Mouse (Mus musculus): ENCODE results near the gene Slc43a3.

Gene Slc43a3

DNA sequence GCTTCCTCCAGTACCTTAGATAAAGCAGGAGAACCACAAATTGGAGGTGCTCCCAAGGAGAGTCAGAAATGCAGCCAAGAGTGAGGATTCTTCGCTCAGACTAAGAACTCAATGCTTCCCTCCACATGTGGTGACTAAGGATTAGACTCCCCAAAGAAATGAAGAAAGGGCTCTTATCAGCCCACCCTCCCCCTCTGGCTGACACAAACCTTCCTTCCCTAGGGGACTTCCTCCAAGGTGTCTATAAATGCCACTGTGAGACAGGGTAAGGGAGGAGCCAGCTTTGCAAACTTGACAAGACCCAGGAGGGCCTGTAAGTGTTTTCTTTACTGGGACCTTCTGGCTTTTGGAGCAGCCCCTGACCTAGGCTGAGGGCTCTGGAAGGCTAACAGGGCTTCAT is 43.8 kb downstream of the Slc43a3 start, which contains the start of gene Prg2:
Prg2 (plus strand) TSS at position 274 of the 400 bp plus-strand sequence.
- no peak for DNase-seq (ENCODE audit: low spot score)

DNA sequence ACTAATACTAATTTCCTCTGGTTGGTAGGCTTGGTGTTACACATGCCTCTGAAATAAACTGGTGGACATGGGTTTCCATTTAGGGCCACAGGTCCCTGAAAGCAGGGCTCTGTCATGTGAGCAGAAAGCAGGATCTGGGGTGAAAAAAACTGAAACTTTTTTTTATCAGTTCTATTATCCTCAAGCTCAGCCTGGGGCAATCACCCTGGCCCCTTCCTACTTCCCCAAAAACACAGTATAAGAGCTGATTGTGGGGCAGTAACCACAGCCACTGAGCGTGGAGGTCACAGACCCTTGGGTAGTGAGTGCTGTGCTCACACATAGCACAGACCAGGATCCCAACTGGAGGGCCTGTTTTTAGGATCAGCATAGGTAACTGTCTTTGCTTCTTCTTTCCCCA is 51.6 kb downstream of the Slc43a3 start, which contains the start of gene Prg3:
Prg3 (plus strand) TSS at position 286 of the 400 bp plus-strand sequence.
- no peak for DNase-seq (ENCODE audit: low spot score)

DNA sequence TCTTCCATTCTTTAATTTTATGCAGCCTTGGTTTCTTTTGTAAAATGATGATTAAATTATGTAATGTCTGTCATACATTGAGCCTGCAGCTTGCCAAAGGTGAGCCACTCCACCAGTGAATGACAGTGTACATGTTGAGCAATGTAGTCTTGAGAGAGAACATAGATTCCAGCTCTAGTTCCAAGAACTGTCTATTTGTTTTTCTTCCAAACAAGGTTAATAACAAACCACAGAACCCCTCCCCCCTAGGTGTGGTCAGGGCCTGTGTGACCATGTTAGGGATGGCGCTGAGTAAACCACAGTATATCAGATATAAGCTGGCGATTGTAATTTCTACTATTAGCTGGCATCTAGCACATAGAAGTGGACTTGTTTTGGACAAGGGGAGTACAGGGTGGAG is 60.0 kb downstream of the Slc43a3 start:
- no peak for DNase-seq (ENCODE audit: low spot score)

DNA sequence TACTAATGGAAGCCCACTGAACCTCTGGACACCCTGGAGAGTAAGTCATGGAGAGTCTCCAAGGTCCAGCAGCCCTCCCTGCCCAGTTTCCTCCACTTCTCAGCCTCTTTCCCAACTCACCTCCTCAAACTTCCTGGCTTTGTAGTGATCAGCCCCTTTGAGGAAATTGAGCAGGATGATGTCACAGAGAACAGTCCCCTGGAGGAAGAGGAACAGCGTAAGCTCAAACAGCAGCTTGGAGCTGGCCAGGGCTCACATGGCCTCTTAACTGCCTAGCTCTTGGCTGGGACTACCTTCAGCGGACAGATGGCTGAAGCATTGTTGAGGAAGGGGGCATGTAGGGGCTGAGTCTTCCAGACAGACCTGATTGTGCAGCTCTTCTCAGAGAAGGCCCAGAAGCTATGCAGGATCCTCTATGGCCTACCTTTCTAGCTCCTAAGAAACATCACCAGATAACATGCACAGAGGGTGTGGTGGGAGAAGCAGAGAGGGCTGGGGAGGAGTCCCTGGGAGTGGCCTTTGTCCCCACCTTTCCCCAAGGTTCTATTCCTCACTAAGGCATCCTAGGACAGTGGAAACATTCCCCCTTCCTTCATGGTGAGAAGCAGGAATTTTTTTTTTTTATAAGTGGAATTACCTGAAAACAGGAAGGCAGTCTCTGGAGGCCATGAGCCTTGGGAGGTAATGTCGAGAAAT is 63.3 kb downstream of the Slc43a3 start:
- DNase-seq (ENCODE audit: low spot score): no peak

DNA sequence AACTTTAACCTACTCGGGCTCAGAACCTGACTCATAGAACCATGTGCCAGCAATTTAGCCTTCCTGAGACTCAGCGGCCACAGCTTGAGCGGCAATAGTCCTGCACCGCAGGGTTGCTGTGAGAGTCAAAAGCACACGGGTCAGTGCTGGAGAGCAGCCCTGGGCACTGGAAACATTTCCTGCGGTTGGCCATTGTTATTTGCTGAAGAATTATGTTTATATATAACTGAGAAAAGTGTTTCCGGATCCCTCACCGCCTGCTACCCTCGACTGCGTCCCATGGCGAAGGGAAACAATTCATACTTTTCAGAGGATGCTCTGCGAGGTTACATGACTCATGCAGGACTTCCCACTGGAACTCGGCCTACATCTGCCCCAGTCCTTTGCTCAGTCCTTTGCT is 65.1 kb downstream of the Slc43a3 start:
- peak; percentile 69 for DNase-seq (ENCODE audit: low spot score)

DNA sequence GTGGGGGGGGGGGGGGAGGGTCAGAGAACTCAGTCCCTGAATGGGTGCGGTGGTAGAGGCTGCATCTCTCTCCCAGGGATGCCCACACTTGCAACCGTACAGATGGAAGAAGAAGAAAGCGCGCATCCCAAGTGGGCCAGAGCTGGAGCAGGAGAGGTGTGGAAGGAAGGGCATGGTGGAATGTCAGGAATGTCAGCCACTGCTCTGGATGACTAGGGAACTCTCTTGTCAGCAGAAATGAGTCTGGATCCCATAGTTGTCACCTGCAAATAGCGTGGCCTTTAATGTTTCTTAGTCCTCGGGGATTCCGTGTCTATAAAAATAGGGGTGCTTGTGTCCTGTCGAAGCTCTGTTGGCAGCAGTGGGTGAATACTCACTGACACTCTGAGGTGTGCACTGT is 66.2 kb downstream of the Slc43a3 start:
- DNase-seq (ENCODE audit: low spot score): no peak

DNA sequence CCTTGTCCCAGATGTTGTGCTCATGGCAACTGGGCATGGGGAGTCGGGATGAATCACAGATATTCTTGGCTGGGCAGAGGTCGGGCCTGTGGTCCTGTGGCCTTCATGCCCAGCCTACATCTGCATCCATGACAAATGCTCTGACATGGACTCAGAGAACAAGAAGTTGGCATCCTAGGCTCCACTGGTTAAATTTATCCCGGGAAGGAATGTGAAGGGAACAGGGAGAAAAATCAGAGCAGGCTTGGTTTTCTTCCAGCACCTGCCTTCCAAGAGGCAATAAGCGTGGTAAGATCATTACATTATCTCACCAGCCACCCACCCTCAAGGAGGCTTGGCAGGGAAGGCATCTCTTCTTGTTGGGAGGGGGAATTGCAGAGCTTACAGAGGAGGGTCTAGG is 68.0 kb downstream of the Slc43a3 start:
- peak; percentile 33 for DNase-seq (ENCODE audit: low spot score)

DNA sequence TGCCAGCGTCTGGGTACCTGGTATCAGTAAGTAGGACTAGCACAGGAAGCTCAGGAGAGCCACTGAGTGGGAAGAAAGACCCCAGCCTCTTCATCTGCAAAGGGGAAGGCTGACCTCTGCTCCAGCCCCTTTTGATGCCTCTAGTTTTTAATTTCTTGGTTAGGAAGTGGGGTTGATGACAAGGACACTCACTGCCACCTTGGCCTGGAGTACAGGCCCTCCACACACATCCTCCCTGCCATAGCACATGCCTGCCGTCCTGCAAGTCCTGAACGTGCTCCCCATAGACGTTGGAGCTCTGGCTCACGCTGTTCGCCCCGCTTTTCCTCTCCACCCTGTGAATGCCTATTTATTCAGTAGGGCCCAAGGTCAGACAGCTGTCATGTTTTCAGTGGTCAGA is 70.2 kb downstream of the Slc43a3 start:
- no peak for DNase-seq (ENCODE audit: low spot score)

DNA sequence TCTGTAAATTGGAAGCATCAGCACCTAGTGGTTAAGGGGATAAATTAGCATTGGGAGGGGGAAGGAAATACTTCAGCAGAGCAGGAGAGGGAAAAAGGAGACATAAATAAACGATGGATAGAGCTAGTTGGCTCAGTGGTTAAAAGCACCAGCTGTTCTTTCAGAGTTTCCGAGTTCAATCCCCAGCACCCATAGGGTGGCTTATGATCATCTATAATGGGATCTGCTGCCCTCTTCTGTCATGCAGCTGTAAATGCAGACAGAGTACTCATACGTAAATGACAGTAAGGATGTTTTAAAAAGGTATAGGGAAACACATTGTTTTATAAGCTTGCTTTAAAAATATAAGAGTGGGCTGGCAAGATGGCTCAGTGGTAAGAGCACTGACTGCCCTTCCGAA is 71.3 kb downstream of the Slc43a3 start:
- DNase-seq (ENCODE audit: low spot score): peak; percentile 57

All from adipocyte (in vitro differentiated cells).